8 mouse cellular contexts compared by ENCODE assay signal in genomic region chr16:21488413-21488812, GRCm38 (mm10).
DNase-seq lines count a peak whose midpoint lies in the region; ATAC-seq lines count a peak whose summit lies in the region.

No protein-coding gene starts in this region.

- no peak for ATAC-seq in cerebellum, adult (ENCODE audit: insufficient number of reproducible peaks, low FRiP score, low TSS enrichment)

- DNase-seq in cerebellum, adult 11 months = peak; percentile 14
- peak; percentile 42 for DNase-seq in ES-CJ7 (ENCODE audit: low read depth, low spot score)
- DNase-seq in cerebellum, adult 18-20 months = peak; percentile 29 to 43
- DNase-seq in frontal cortex, postnatal 25 days (ENCODE audit: low spot score in 2 of 2) = peak; percentile 54 to 59
- DNase-seq in layer of hippocampus, adult 11-12 months (ENCODE audit: low spot score) = peak; percentile 64
- peak; percentile 67 for DNase-seq in lung, postnatal 14 days
- DNase-seq in skeletal muscle tissue, adult 2 months (ENCODE audit: low read depth, low spot score) = peak; percentile 14

Comparison
In these comparisons a context has a peak if more than half of its experiments do, and no peak if none do; other contexts are left out.
1. DNase-seq: peak in every context shown above with its lines; median percentile 67 in lung, postnatal 14 days; 64 in layer of hippocampus, adult 11-12 months; 56 in frontal cortex, postnatal 25 days; 42 in ES-CJ7; 36 in cerebellum, adult 18-20 months; 14 in cerebellum, adult 11 months; 14 in skeletal muscle tissue, adult 2 months.